Mouse (Mus musculus) kidney, embryonic 16.5 days (tissue): ENCODE results near the gene Klrb1c. TPM values are rescaled to one million over a fixed set of nuclear protein-coding genes. Genes with fewer than 3 reads are reported as not detected.
"Not testable (repeated sequence)": the region's sequence is repeated elsewhere in the genome, so short reads cannot be mapped to it uniquely, and the experiment has no call there.

ENCODE experiments used
- ATAC-seq: fragments of 200-750 bp; cut with Nextera tagmentation; 2 replicates; pipeline ENCODE4 v1.8.0; 2017; ENCODE audit warnings: moderate TSS enrichment; ENCODE audit not compliant: low FRiP score, low TSS enrichment
- H3K27ac ChIP-seq: fragments of 300-500 bp; sonication (generic); 2 replicates; pipeline ENCODE4 v1.5.1; 2014; ENCODE audit warnings: low read length
- H3K27me3 ChIP-seq: fragments of 300-500 bp; sonication (generic); 2 replicates; pipeline ENCODE4 v1.6.1; 2014; ENCODE audit warnings: low read length, control low read depth, mixed read lengths; ENCODE audit not compliant: insufficient read depth
- H3K36me3 ChIP-seq: fragments of 300-500 bp; sonication (generic); 2 replicates; pipeline ENCODE4 v1.6.1; 2014; ENCODE audit warnings: low read length, control low read depth, mixed read lengths; ENCODE audit not compliant: insufficient read depth
- H3K4me1 ChIP-seq: fragments of 300-500 bp; sonication (generic); 2 replicates; pipeline ENCODE4 v1.6.1; 2014; ENCODE audit warnings: low read length, control low read depth, mixed read lengths; ENCODE audit not compliant: insufficient read depth
- H3K4me2 ChIP-seq: fragments of 300-500 bp; sonication (generic); replicated peaks from 2 replicates; pipeline ENCODE4 v1.6.1; 2014; ENCODE audit warnings: low read depth, low read length
- H3K4me3 ChIP-seq: fragments of 300-500 bp; sonication (generic); 2 replicates; pipeline ENCODE4 v1.5.1; 2014; ENCODE audit warnings: mild to moderate bottlenecking, low read length
- H3K9ac ChIP-seq: fragments of 300-500 bp; sonication (generic); replicated peaks from 2 replicates; pipeline ENCODE4 v1.6.1; 2014; ENCODE audit warnings: low read length
- H3K9me3 ChIP-seq: fragments of 300-500 bp; sonication (generic); 2 replicates; pipeline ENCODE4 v1.6.1; 2016; ENCODE audit warnings: low read length, control low read depth
- WGBS: fragments of 180-500 bp; shearing (Covaris S2); extraction: QIAGEN DNeasy Blood & Tissue Kit; methylation state at CpG from one replicate; pipeline ENCODE4 v1.1.7; 2014; 5-methylcytosine and 5-hydroxymethylcytosine counted together
- polyA plus RNA-seq: library from polyadenylated mRNA; unstranded; fragments of >200 nt; fragmentation: Nextera tagmentation; extraction: Ambion mirVana; gene quantifications from 2 replicates; pipeline ENCODE4 v1.2.1, GENCODE M21; 2015

Gene Klrb1c
- polyA plus RNA-seq, 1 experiment from 2014 or later = 0.30 TPM

DNA sequence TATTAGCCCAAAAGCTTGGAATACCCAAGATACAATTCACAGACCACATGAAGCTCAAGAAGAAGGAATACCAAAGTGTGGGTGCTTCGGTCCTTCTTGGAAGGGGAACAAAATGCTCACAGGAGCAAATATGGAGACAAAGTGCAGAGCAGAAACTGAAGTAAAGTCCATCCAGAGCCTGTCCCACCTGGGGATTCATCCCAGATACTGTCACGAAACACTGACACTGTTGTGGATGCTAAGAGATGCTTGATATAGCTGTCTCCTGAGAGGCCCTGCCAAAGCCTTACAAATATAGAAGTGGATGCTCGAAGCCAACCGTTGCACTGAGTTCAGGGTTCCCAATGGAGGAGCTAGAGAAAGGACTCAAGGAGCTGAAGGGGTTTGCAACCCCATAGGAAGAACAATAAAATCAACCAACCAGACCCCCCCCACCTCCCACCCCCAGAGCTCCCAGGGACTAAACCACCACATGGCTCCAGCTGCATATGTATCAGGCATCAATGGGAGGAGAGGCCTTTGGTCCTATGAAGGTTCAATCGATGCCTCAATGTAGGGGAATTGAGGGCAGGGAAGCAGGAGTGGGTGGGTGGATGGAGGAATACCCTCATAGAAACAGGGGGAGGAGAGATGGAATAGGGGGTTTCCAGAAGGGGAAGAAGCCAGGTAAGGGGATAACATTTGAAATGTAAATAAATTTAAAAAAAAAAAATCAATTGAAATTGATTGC is 29.6 kb downstream of the Klrb1c start:
- H3K36me3 ChIP-seq = no peaks in the 10 kb centered on the region
- 84% methylated on average over 5 of the region's 5 CpGs for WGBS
- H3K9me3 ChIP-seq = no peaks in the 10 kb centered on the region
- ATAC-seq = no peak
- H3K4me1 ChIP-seq = peaks cover 4% of the 10 kb centered on the region
- H3K27ac ChIP-seq = no peak overlapping the region
- no peak overlapping the region for H3K9ac ChIP-seq
- no peaks in the 10 kb centered on the region for H3K27me3 ChIP-seq
- no peak overlapping the region for H3K4me3 ChIP-seq
- H3K4me2 ChIP-seq = peak overlapping the region; percentile 47

- 33% methylated on average over 4 of the region's 4 CpGs for WGBS
- H3K36me3 ChIP-seq, H3K4me3 ChIP-seq, H3K27ac ChIP-seq, ATAC-seq, H3K4me1 ChIP-seq, H3K4me2 ChIP-seq, H3K27me3 ChIP-seq, H3K9ac ChIP-seq, H3K9me3 ChIP-seq: not testable (repeated sequence)
These were observed 33.6 kb downstream of the Klrb1c start for GRCm38 (mm10) chr6:128755402-128755763.

GRCm38 (mm10) chr6:128754748-128755401 is 34.1 kb downstream of the Klrb1c start:
- H3K9me3 ChIP-seq, H3K36me3 ChIP-seq, H3K4me2 ChIP-seq, H3K4me3 ChIP-seq, H3K9ac ChIP-seq, H3K27me3 ChIP-seq, ATAC-seq, H3K4me1 ChIP-seq: not testable (repeated sequence)
- WGBS = 70% methylated on average over 12 of the region's 12 CpGs
- H3K27ac ChIP-seq = 0 out of 2 replicates have a peak overlapping the region, but pooled peaks have one; percentile 7

DNA sequence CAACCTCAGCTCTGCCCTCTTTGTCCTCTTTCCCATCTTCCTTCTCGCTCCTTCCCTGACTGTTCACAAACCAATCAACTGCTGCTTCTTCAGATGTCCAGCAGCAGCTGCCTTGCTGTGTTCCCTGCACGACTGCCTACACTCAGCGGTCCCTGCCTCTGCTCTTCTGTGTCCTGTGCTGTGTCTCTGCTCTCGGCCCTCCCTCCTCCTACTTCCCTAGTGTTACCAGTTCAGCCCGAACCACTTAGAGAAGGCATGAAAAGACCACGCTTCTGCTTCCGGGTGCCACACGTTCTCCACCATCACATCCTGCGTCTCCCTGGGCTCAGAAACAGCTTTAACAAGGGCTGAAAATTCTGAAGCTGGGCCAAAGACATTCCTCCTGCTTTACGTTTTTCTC is 34.8 kb downstream of the Klrb1c start:
- H3K27me3 ChIP-seq, H3K4me1 ChIP-seq, H3K9ac ChIP-seq, H3K9me3 ChIP-seq, H3K36me3 ChIP-seq, H3K4me3 ChIP-seq: not testable (repeated sequence)
- WGBS = 39% methylated on average over 10 of the region's 10 CpGs
- peak overlapping the region; percentile 27 for H3K4me2 ChIP-seq
- H3K27ac ChIP-seq = 0 out of 2 replicates have a peak overlapping the region, but pooled peaks have one; percentile 7
- peak; percentile 87 for ATAC-seq

- not testable (repeated sequence) for H3K27ac ChIP-seq, H3K4me1 ChIP-seq, H3K9me3 ChIP-seq, H3K9ac ChIP-seq, H3K4me3 ChIP-seq, H3K36me3 ChIP-seq, H3K27me3 ChIP-seq
- peak overlapping the region; percentile 27; the same call in 1 of the 2 replicates for H3K4me2 ChIP-seq
- 43% methylated on average over 8 of the region's 8 CpGs for WGBS
- ATAC-seq = peak; percentile 95
These were observed 35.3 kb downstream of the Klrb1c start for GRCm38 (mm10) chr6:128753610-128754224.

- not testable (repeated sequence) for H3K36me3 ChIP-seq, H3K27ac ChIP-seq, H3K4me1 ChIP-seq, H3K27me3 ChIP-seq, H3K9ac ChIP-seq, ATAC-seq, H3K9me3 ChIP-seq, H3K4me2 ChIP-seq, H3K4me3 ChIP-seq
- WGBS = 70% methylated on average over 6 of the region's 6 CpGs
These were observed 42.0 kb downstream of the Klrb1c start for GRCm38 (mm10) chr6:128747006-128747405.

DNA sequence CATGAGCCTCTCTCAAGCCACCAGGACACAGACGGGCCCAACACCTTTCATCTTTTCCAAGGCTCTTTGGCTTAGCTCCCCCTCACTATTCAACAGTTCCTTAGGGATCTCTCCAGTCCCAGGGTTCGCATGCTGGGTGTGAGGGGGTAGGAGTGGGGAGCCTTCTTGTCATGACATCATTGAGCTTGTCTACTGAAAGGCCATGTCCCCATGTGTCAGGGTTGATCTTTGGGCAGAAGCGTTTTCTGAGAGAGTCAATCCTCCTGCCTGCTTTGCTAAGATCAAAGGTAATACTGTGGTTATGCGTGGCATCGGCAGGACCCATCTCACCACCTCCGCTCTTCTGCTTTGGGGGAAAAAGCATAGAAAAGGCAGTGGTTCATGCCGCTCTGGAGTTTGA is 51.6 kb downstream of the Klrb1c start:
- H3K4me3 ChIP-seq = no peak overlapping the region
- 90% methylated on average over 7 of the region's 7 CpGs for WGBS
- no peaks in the 10 kb centered on the region for H3K4me1 ChIP-seq
- H3K9me3 ChIP-seq = no peaks in the 10 kb centered on the region
- no peak overlapping the region for H3K9ac ChIP-seq
- H3K36me3 ChIP-seq = no peaks in the 10 kb centered on the region
- ATAC-seq = no peak
- no peak overlapping the region for H3K27ac ChIP-seq
- H3K4me2 ChIP-seq = no peak overlapping the region
- no peaks in the 10 kb centered on the region for H3K27me3 ChIP-seq

DNA sequence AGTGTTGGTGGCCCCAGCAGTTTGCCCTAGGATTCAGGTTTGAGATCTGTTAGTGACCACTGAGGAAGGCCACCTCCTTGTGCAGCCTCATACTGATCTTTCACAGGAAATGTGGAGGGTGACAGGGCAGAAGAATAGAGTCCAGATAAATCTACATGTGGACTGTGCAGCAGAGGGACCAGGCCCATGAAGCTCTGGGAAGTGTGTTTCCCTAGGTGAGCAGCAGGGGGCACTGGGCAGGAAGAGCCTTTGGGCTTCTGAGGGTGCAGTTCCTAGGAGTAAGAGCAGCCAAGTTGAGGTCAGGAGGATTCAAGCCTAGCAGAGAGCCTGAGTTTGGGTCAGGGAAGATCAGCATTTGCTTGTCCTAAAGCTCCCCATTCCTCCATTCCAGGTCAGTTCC is 52.9 kb downstream of the Klrb1c start:
- Histone ChIP-seq H3K4me2 (no peak overlapping the region), H3K9ac (no peak overlapping the region), H3K36me3 (no peaks in the 10 kb centered on the region), H3K27me3 (no peaks in the 10 kb centered on the region), H3K4me1 (no peaks in the 10 kb centered on the region), H3K9me3 (no peaks in the 10 kb centered on the region), H3K4me3 (no peak overlapping the region), H3K27ac (no peak overlapping the region)
- 0 out of 2 replicates have a peak, but pooled peaks have one; percentile 42 for ATAC-seq

GRCm38 (mm10) chr6:128734896-128735295 is 54.1 kb downstream of the Klrb1c start:
- Histone ChIP-seq H3K4me2 (no peak overlapping the region), H3K4me1 (no peaks in the 10 kb centered on the region), H3K9me3 (no peaks in the 10 kb centered on the region), H3K27me3 (no peaks in the 10 kb centered on the region), H3K36me3 (no peaks in the 10 kb centered on the region), H3K4me3 (no peak overlapping the region), H3K27ac (no peak overlapping the region), H3K9ac (no peak overlapping the region)
- 0 out of 2 replicates have a peak, but pooled peaks have one; percentile 63 for ATAC-seq
